Mouse (Mus musculus) NIH3T3 (cell line): ENCODE measurements at regions not wholly inside any gene's neighbourhood (a gene's known extent, or its start where the extent isn't known, plus 50 kb on each side); places are given as distances from the start of the nearest gene placed in this dataset.
"Not testable (repeated sequence)": the region's sequence is repeated elsewhere in the genome, so short reads cannot be mapped to it uniquely, and the experiment has no call there.

Experiments
- DNase-seq: peaks from one replicate; pipeline ENCODE4 v3.0.0-alpha.2; 2012; ENCODE audit warnings: low read depth

DNA sequence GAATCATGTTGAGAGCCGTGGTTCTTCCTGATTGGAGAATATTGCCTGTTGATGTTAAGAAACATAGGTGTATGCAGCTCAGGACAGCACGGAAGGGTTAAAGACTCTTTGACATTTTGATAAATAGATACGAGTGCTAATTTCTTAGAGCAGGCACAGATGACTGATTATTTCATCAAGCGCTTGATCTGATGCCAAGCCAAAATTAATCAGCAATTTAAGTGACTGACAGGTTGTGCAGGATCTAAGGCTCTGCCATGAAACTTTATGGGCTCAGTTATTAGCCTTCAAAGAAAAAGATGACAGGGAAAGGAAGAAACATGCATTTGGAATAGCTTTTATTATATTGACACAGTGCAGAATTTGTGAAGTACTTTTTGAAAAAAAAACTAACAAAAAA, 157.2 kb upstream of the Gje1 start:
- no peak for DNase-seq

DNA sequence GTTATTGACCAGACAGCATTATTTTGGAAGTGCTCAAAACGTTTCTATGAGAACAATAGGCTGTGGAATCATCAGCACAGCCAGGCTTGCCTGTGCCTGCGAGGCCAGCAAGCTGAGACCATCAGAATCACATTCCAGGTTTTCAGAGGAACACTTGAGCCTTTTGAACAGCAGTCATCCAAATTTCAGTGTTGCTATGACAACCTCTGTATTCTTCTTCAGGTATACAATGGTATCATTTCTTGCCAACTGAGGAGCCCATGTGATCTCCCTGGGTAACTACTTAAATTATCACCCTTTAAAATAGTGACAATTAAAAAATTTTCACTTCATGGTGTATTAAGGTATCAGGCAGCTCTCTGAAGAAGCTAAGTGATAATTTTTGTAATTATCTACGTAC, 143.2 kb upstream of the Gje1 start:
- DNase-seq = no peak

DNA sequence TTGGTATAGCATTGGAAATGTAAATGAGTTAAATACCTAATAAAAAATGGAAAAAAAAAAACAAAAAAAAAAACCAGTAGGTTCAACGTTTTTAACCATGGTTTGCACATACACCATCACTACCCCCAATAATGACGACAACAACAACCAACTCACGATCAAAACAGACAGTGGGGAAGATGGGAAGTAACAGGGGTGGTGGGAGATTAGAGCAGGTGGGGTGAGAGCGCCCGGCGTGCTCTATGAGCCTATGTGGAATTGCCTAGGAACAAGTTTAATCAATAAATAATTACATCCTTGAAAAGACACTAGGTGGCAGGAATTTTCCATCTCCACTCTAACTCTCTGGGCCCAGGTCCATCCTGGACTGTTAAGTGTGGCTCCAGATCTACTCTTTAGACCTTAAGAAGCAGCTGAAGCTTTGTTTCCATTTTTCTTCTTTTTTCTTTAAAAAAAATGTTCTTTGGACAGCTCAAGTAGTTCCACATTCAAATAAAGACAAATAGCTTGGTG, 142.2 kb upstream of the Gje1 start:
- DNase-seq = peak; percentile 30

- not testable (repeated sequence) for DNase-seq
Measured at GRCm38 (mm10) chr10:14846601-14847000, 128.6 kb upstream of the Gje1 start.

- no peak for DNase-seq
Measured at GRCm38 (mm10) chr10:14845058-14845457, 127.0 kb upstream of the Gje1 start.
